8 mouse cellular contexts compared by ENCODE assay signal in genomic region chr1:171247453-171247841, GRCm38 (mm10). TPM values are rescaled to one million over a fixed set of nuclear protein-coding genes. Genes with fewer than 3 reads are reported as not detected.
DNase-seq lines count a peak whose midpoint lies in the region; ATAC-seq and TF ChIP-seq lines count a peak whose summit lies in the region.

No protein-coding gene starts in this region.

- peak overlapping the region; percentile 84 for H3K4me2 ChIP-seq in liver, embryonic 12.5 days
- H3K4me2 ChIP-seq in stomach, postnatal 0 days (replicated peaks; ENCODE audit: low read depth), result peak overlapping the region; percentile 58

- H3K27ac ChIP-seq in liver, embryonic 12.5 days, result peak overlapping the region; percentile 84
- H3K27ac ChIP-seq in stomach, postnatal 0 days (replicated peaks), result peak overlapping the region; percentile 90

- peak; percentile 56 for DNase-seq in cerebellum, adult 11-12 months
- no peak for DNase-seq in cerebellum, postnatal 14 days
- peak; percentile 57 for DNase-seq in thymus, postnatal 4 days
- DNase-seq in thymus, adult 18-20 months, result no peak
- DNase-seq in stomach, postnatal 0 days (ENCODE audit: low spot score), result no peak
- no peak for DNase-seq in left cerebral cortex, postnatal 10 days (ENCODE audit: extremely low spot score in 1 of 2, low spot score in 2 of 2)
- DNase-seq in right cerebral cortex, postnatal 14 days, result no peak

- ATAC-seq in liver, embryonic 12.5 days, result peak; percentile 30; the same call in 1 of the 2 replicates
- no peak for ATAC-seq in stomach, postnatal 0 days (ENCODE audit: low FRiP score, low TSS enrichment)

- 4% methylated on average over 13 of the region's 13 CpGs for WGBS in liver, embryonic 12.5 days (ENCODE audit: insufficient replicate concordance)
- WGBS in stomach, postnatal 0 days, result 8% methylated on average over 13 of the region's 13 CpGs

- peaks cover 35% of the 10 kb centered on the region for H3K27me3 ChIP-seq in liver, embryonic 12.5 days (replicated peaks)
- H3K27me3 ChIP-seq in stomach, postnatal 0 days (ENCODE audit: control insufficient read depth, insufficient read depth, low read length), result no peaks in the 10 kb centered on the region

- no peak for TF ChIP-seq EP300 in stomach, postnatal 0 days (optimal IDR thresholded peaks at IDR 0.05)

- intact Hi-C loops in left cerebral cortex, postnatal 10 days (cut with DNase I), result loop anchor here (2.0 kb wide), 1 partner anchor 25 kb away; the partner anchor contains the start of gene Tomm40l

- H3K36me3 ChIP-seq in liver, embryonic 12.5 days, result peaks cover 33% of the 10 kb centered on the region
- no peaks in the 10 kb centered on the region for H3K36me3 ChIP-seq in stomach, postnatal 0 days (ENCODE audit: control insufficient read depth, insufficient read depth, low read length)

- peak overlapping the region; percentile 86 for H3K9ac ChIP-seq in liver, embryonic 12.5 days
- peak overlapping the region; percentile 55 for H3K9ac ChIP-seq in stomach, postnatal 0 days (ENCODE audit: low read length)

- no peak for TF ChIP-seq CTCF in stomach, postnatal 0 days (IDR thresholded peaks at IDR 0.05; ENCODE audit: low read depth)

- H3K4me3 ChIP-seq in liver, embryonic 12.5 days, result peak overlapping the region; percentile 78
- peak overlapping the region; percentile 81 for H3K4me3 ChIP-seq in stomach, postnatal 0 days (ENCODE audit: low read depth, low read length)

- H3K9me3 ChIP-seq in liver, embryonic 12.5 days (replicated peaks), result no peaks in the 10 kb centered on the region
- no peaks in the 10 kb centered on the region for H3K9me3 ChIP-seq in stomach, postnatal 0 days (ENCODE audit: control insufficient read depth, low read length)

- peaks cover 61% of the 10 kb centered on the region for H3K4me1 ChIP-seq in liver, embryonic 12.5 days
- H3K4me1 ChIP-seq in stomach, postnatal 0 days (replicated peaks; ENCODE audit: control insufficient read depth, insufficient read depth), result peaks cover 10% of the 10 kb centered on the region

RNA-seq across cellular contexts. Expression of gene Adamts4, which starts 2.8 kb away (rescaled TPM):
- 0.61 and 0.72 TPM in 2 replicates for polyA plus RNA-seq in liver, embryonic 12.5 days (2016; fragmentation: Nextera tagmentation; extraction: Ambion mirVana)
- polyA plus RNA-seq in stomach, postnatal 0 days (2015; fragmentation: Nextera tagmentation; extraction: Ambion mirVana), result 3.5 and 3.9 TPM in 2 replicates
- 1 to 10 TPM; 4.6 to 7.2 TPM for total RNA-seq in left cerebral cortex, postnatal 10 days (2021)

RNA-seq across cellular contexts. Expression of gene Ndufs2, which starts 3.7 kb away (rescaled TPM):
- 160 and 167 TPM in 2 replicates for polyA plus RNA-seq in liver, embryonic 12.5 days (2016; fragmentation: Nextera tagmentation; extraction: Ambion mirVana)
- polyA plus RNA-seq in stomach, postnatal 0 days (2015; fragmentation: Nextera tagmentation; extraction: Ambion mirVana), result 210 and 218 TPM in 2 replicates
- 100 to 1,000 TPM; 243 to 255 TPM for total RNA-seq in left cerebral cortex, postnatal 10 days (2021)

RNA-seq across cellular contexts. Expression of gene Fcer1g, which starts 13.3 kb away (rescaled TPM):
- polyA plus RNA-seq in liver, embryonic 12.5 days (2016; fragmentation: Nextera tagmentation; extraction: Ambion mirVana), result 55.8 and 60.7 TPM in 2 replicates
- polyA plus RNA-seq in stomach, postnatal 0 days (2015; fragmentation: Nextera tagmentation; extraction: Ambion mirVana), result 51.3 and 59.4 TPM in 2 replicates
- total RNA-seq in left cerebral cortex, postnatal 10 days (2021), result 10 to 100 TPM; 11.9 to 13.4 TPM

RNA-seq across cellular contexts. Expression of gene Apoa2, which starts 22.6 kb away (rescaled TPM):
- polyA plus RNA-seq in liver, embryonic 12.5 days (2016; fragmentation: Nextera tagmentation; extraction: Ambion mirVana), result 2,516 and 2,642 TPM in 2 replicates
- polyA plus RNA-seq in stomach, postnatal 0 days (2015; fragmentation: Nextera tagmentation; extraction: Ambion mirVana), result 26.3 and 49.4 TPM in 2 replicates
- 1 to 10 TPM; 2.5 to 3.9 TPM for total RNA-seq in left cerebral cortex, postnatal 10 days (2021)

RNA-seq across cellular contexts. Expression of gene B4galt3, which starts 22.7 kb away (rescaled TPM):
- 29.9 and 35.8 TPM in 2 replicates for polyA plus RNA-seq in liver, embryonic 12.5 days (2016; fragmentation: Nextera tagmentation; extraction: Ambion mirVana)
- 32.9 and 34.2 TPM in 2 replicates for polyA plus RNA-seq in stomach, postnatal 0 days (2015; fragmentation: Nextera tagmentation; extraction: Ambion mirVana)
- total RNA-seq in left cerebral cortex, postnatal 10 days (2021), result 10 to 100 TPM; 59.7 to 64.1 TPM

Comparison
In these comparisons a context has a peak if more than half of its experiments do, and no peak if none do; other contexts are left out.
1. DNase-seq: peak in cerebellum, adult 11-12 months (single experiment) and thymus, postnatal 4 days (single experiment); none in cerebellum, postnatal 14 days (0 of 2), thymus, adult 18-20 months (0 of 2), stomach, postnatal 0 days (single experiment), left cerebral cortex, postnatal 10 days (0 of 2) and right cerebral cortex, postnatal 14 days (single experiment).